Mouse (Mus musculus): ENCODE results near the gene Kcnmb2. TPM values are rescaled to one million over a fixed set of nuclear protein-coding genes. Genes with fewer than 3 reads are reported as not detected.

Kcnmb2 gene
- polyA plus RNA-seq, 1 experiment from 2014 or later: 0.61 TPM

DNA sequence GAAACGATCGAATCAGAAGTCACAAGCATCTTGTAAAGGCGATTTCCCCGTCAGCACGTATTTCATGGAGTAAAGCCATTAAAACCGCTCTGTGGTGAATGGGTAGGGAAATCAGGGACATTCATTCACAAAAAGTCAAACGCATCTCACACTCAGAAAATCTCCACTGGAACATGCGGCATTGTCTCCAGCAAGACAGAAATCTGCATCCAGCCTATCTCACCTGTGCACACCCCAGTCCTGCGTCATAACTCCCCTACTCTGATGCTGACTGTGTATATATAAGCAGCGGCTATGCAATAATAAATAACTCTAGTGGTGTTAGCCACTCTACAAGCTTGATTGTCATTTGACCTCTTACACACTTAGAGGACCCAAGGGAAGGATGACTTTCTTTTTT, 199.1 kb downstream of the Kcnmb2 start:
- H3K4me1 ChIP-seq (ENCODE audit: control insufficient read depth in 2 of 2, insufficient read depth in 2 of 2, low read length in 2 of 2): no peaks in the 10 kb centered on the region
- H3K4me2 ChIP-seq (ENCODE audit: low read length): no peak overlapping the region
- H3K9me3 ChIP-seq (ENCODE audit: control insufficient read depth, low read length): no peaks in the 10 kb centered on the region
- no peak overlapping the region for H3K9ac ChIP-seq (ENCODE audit: low read length)
- no peaks in the 10 kb centered on the region for H3K27me3 ChIP-seq (ENCODE audit: control insufficient read depth, insufficient read depth, low read length)
- H3K27ac ChIP-seq (replicated peaks in 1 of 2; ENCODE audit: control insufficient read depth in 1 of 2, insufficient read depth in 1 of 2, low read depth in 2 of 2, low read length in 2 of 2): no peak overlapping the region
- no peaks in the 10 kb centered on the region for H3K36me3 ChIP-seq (ENCODE audit: control insufficient read depth, insufficient read depth, low read length)
- no peak for ATAC-seq (ENCODE audit: insufficient number of reproducible peaks, insufficient read depth, low FRiP score, low read depth)
- WGBS: 86% methylated on average over 10 of the region's 10 CpGs
- H3K4me3 ChIP-seq (ENCODE audit: control insufficient read depth in 1 of 2, insufficient read depth in 1 of 2, low read depth in 1 of 2, low read length in 2 of 2): no peak overlapping the region

DNA sequence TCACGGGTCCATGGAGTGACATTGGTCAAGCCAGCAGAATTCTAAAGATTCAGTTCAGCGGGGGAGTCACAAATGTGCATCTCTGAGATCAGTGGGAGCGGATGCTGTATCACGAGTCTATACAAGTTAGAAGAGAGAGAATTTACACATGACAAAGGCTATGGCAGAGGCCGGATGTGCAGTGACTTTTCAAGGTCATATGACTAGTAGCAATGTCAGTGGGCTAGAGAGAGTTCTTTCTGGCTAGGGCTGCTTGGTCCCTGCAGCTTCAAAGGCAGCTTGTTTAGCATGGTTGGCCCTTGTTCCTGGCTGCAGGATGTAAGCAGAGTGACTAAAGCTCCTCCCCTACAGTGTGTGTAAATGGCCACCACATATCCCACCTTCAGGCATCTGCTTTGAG, 217.5 kb downstream of the Kcnmb2 start:
- H3K4me3 ChIP-seq (ENCODE audit: control insufficient read depth in 1 of 2, insufficient read depth in 1 of 2, low read depth in 1 of 2, low read length in 2 of 2): no peak overlapping the region
- no peaks in the 10 kb centered on the region for H3K36me3 ChIP-seq (ENCODE audit: control insufficient read depth, insufficient read depth, low read length)
- H3K27me3 ChIP-seq (ENCODE audit: control insufficient read depth, insufficient read depth, low read length): no peaks in the 10 kb centered on the region
- H3K9me3 ChIP-seq (ENCODE audit: control insufficient read depth, low read length): no peaks in the 10 kb centered on the region
- no peak overlapping the region for H3K4me2 ChIP-seq (ENCODE audit: low read length)
- H3K4me1 ChIP-seq (ENCODE audit: control insufficient read depth in 2 of 2, insufficient read depth in 2 of 2, low read length in 2 of 2): no peaks in the 10 kb centered on the region
- H3K27ac ChIP-seq (replicated peaks in 1 of 2; ENCODE audit: control insufficient read depth in 1 of 2, insufficient read depth in 1 of 2, low read depth in 2 of 2, low read length in 2 of 2): no peak overlapping the region
- WGBS: 71% methylated on average over 5 of the region's 5 CpGs
- no peak overlapping the region for H3K9ac ChIP-seq (ENCODE audit: low read length)
- no peak for ATAC-seq (ENCODE audit: insufficient number of reproducible peaks, insufficient read depth, low FRiP score, low read depth)

DNA sequence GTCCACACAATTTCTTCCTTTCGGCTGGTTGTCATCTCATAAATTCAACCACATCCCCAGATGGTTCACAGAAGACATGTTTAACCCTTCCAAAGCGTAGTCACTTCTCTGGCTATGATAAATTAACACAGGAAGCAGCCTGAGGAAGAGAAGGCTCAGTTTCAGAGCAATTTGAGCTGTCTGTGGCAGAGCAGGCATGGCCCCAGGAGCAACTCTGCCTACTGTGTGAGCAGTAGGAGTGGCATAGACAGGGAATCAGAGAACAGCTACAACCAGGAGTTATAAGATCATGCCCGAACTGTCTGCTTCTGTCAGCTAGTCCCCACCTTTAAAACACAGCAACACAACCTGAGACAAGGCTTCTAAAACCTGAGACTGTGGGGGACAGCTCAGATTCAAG, 219.4 kb downstream of the Kcnmb2 start:
- H3K4me2 ChIP-seq (ENCODE audit: low read length): no peak overlapping the region
- no peak overlapping the region for H3K9ac ChIP-seq (ENCODE audit: low read length)
- H3K27ac ChIP-seq (replicated peaks in 1 of 2; ENCODE audit: control insufficient read depth in 1 of 2, insufficient read depth in 1 of 2, low read depth in 2 of 2, low read length in 2 of 2): no peak overlapping the region
- no peaks in the 10 kb centered on the region for H3K36me3 ChIP-seq (ENCODE audit: control insufficient read depth, insufficient read depth, low read length)
- no peaks in the 10 kb centered on the region for H3K27me3 ChIP-seq (ENCODE audit: control insufficient read depth, insufficient read depth, low read length)
- 74% methylated on average over 3 of the region's 3 CpGs for WGBS
- H3K4me3 ChIP-seq (ENCODE audit: control insufficient read depth in 1 of 2, insufficient read depth in 1 of 2, low read depth in 1 of 2, low read length in 2 of 2): no peak overlapping the region
- H3K9me3 ChIP-seq (ENCODE audit: control insufficient read depth, low read length): no peaks in the 10 kb centered on the region
- no peaks in the 10 kb centered on the region for H3K4me1 ChIP-seq (ENCODE audit: control insufficient read depth in 2 of 2, insufficient read depth in 2 of 2, low read length in 2 of 2)
- ATAC-seq (ENCODE audit: insufficient number of reproducible peaks, insufficient read depth, low FRiP score, low read depth): no peak

DNA sequence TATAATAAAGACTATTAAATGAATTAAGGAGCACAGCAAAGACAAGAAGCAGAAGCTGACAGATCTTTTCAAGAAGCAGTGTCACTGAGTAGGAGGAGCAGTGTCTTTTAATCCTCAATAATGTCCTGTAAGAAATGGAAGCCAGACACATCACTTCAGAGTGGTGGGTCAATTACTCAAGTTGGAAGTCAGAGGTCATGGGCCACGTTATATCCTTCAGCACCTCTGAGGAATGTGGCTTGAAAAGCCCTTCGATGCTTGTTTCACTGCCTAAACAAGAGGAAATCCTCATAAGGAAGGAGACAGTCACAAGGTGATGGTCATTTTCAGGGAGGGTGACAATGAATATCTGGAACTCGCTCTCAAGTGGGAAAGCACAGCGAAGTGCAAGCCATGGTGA, 223.1 kb downstream of the Kcnmb2 start:
- WGBS: 61% methylated on average over 4 of the region's 4 CpGs
- no peaks in the 10 kb centered on the region for H3K9me3 ChIP-seq (ENCODE audit: control insufficient read depth, low read length)
- no peak overlapping the region for H3K27ac ChIP-seq (replicated peaks in 1 of 2; ENCODE audit: control insufficient read depth in 1 of 2, insufficient read depth in 1 of 2, low read depth in 2 of 2, low read length in 2 of 2)
- no peak overlapping the region for H3K9ac ChIP-seq (ENCODE audit: low read length)
- H3K4me2 ChIP-seq (ENCODE audit: low read length): no peak overlapping the region
- no peak for ATAC-seq (ENCODE audit: insufficient number of reproducible peaks, insufficient read depth, low FRiP score, low read depth)
- no peaks in the 10 kb centered on the region for H3K27me3 ChIP-seq (ENCODE audit: control insufficient read depth, insufficient read depth, low read length)
- no peaks in the 10 kb centered on the region for H3K4me1 ChIP-seq (ENCODE audit: control insufficient read depth in 2 of 2, insufficient read depth in 2 of 2, low read length in 2 of 2)
- H3K36me3 ChIP-seq (ENCODE audit: control insufficient read depth, insufficient read depth, low read length): no peaks in the 10 kb centered on the region
- H3K4me3 ChIP-seq (ENCODE audit: control insufficient read depth in 1 of 2, insufficient read depth in 1 of 2, low read depth in 1 of 2, low read length in 2 of 2): no peak overlapping the region

DNA sequence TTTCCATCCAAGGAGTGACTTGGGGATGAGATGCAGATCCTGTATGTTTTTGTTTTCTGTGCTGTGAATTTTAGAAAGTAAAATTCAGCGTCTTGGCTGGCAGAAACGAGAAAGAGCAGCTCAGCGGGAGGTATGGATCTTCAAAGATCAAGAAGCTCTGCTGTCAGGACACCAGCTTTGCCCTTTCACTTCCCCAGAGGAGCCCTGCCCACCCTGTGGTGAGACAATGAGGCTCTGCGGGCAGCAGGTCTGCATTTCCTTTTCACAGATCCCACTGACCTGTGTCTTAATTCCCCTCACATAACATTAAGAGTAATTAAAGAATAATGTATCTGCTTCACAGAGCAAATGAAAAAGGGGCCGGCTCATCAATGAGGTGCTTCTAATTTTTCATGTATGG, 226.1 kb downstream of the Kcnmb2 start:
- no peaks in the 10 kb centered on the region for H3K9me3 ChIP-seq (ENCODE audit: control insufficient read depth, low read length)
- no peaks in the 10 kb centered on the region for H3K36me3 ChIP-seq (ENCODE audit: control insufficient read depth, insufficient read depth, low read length)
- H3K4me1 ChIP-seq (ENCODE audit: control insufficient read depth in 2 of 2, insufficient read depth in 2 of 2, low read length in 2 of 2): no peaks in the 10 kb centered on the region
- no peak overlapping the region for H3K9ac ChIP-seq (ENCODE audit: low read length)
- WGBS: 10% methylated on average over 5 of the region's 5 CpGs
- H3K27ac ChIP-seq (replicated peaks in 1 of 2; ENCODE audit: control insufficient read depth in 1 of 2, insufficient read depth in 1 of 2, low read depth in 2 of 2, low read length in 2 of 2): no peak overlapping the region
- no peak overlapping the region for H3K4me3 ChIP-seq (ENCODE audit: control insufficient read depth in 1 of 2, insufficient read depth in 1 of 2, low read depth in 1 of 2, low read length in 2 of 2)
- no peak overlapping the region for H3K4me2 ChIP-seq (ENCODE audit: low read length)
- no peak for ATAC-seq (ENCODE audit: insufficient number of reproducible peaks, insufficient read depth, low FRiP score, low read depth)
- no peaks in the 10 kb centered on the region for H3K27me3 ChIP-seq (ENCODE audit: control insufficient read depth, insufficient read depth, low read length)

DNA sequence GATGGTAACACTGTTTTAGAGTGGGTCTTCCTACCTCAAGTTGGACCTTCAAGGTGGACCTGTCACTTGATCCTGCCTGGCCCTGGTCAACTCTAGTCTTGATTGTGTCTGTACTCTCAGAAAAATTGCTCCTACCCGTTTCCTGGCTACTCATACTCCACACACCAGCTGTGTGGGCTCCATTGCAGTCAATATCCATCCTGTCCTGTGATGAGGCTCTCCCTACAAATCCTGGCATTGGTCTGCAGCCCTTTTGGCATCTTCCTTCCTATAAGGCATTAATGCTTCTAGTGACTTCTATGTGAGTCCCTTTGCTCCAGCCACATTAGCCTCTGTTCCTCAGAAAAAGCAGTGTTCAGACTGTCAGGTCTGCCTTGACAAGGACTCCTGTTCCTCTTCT, 228.4 kb downstream of the Kcnmb2 start:
- Histone ChIP-seq H3K9me3 (ENCODE audit: control insufficient read depth, low read length) (no peaks in the 10 kb centered on the region), H3K27me3 (ENCODE audit: control insufficient read depth, insufficient read depth, low read length) (no peaks in the 10 kb centered on the region), H3K27ac (replicated peaks in 1 of 2; ENCODE audit: control insufficient read depth in 1 of 2, insufficient read depth in 1 of 2, low read depth in 2 of 2, low read length in 2 of 2) (no peak overlapping the region), H3K4me3 (ENCODE audit: control insufficient read depth in 1 of 2, insufficient read depth in 1 of 2, low read depth in 1 of 2, low read length in 2 of 2) (no peak overlapping the region), H3K4me2 (ENCODE audit: low read length) (no peak overlapping the region), H3K4me1 (ENCODE audit: control insufficient read depth in 2 of 2, insufficient read depth in 2 of 2, low read length in 2 of 2) (no peaks in the 10 kb centered on the region), H3K36me3 (ENCODE audit: control insufficient read depth, insufficient read depth, low read length) (no peaks in the 10 kb centered on the region), H3K9ac (ENCODE audit: low read length) (no peak overlapping the region)
- whole genome bisulfite sequencing: 46% methylated on average over 1 of the region's 1 CpGs
- no peak for ATAC-seq (ENCODE audit: insufficient number of reproducible peaks, insufficient read depth, low FRiP score, low read depth)

DNA sequence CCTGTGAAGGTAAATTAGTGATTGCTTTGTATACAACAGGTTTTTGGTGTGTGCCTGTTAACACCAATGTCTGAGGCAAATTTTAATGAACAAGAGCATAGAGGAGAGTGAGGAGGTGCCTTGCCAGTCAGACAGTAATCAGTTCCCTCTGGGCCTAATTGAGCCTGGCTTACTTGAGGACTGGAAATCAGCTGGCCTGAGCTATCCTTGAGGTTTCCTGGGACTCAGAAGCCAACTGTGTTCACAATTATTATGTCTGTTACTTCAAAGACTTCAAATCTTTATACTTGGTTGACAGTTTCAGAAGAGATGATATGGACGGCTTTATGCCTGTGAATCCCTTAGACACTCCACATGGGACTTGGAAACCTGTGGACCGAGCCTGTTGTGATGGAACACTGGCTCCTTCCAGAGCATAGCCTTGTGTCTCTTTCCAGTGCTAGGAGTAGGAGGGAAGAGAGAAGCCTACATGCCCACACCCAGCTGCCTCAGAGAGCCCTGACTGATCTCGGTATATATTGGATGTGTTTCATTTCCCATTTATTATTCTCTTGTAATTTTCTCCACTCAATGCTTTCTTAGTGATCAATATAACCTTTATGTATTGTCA, 230.2 kb downstream of the Kcnmb2 start:
- no peak for ATAC-seq (ENCODE audit: insufficient number of reproducible peaks, insufficient read depth, low FRiP score, low read depth)
- no peaks in the 10 kb centered on the region for H3K4me1 ChIP-seq (ENCODE audit: control insufficient read depth in 2 of 2, insufficient read depth in 2 of 2, low read length in 2 of 2)
- H3K9ac ChIP-seq (ENCODE audit: low read length): no peak overlapping the region
- H3K4me3 ChIP-seq (ENCODE audit: control insufficient read depth in 1 of 2, insufficient read depth in 1 of 2, low read depth in 1 of 2, low read length in 2 of 2): no peak overlapping the region
- H3K27ac ChIP-seq (replicated peaks in 1 of 2; ENCODE audit: control insufficient read depth in 1 of 2, insufficient read depth in 1 of 2, low read depth in 2 of 2, low read length in 2 of 2): no peak overlapping the region
- 77% methylated on average over 3 of the region's 3 CpGs for WGBS
- no peaks in the 10 kb centered on the region for H3K27me3 ChIP-seq (ENCODE audit: control insufficient read depth, insufficient read depth, low read length)
- H3K36me3 ChIP-seq (ENCODE audit: control insufficient read depth, insufficient read depth, low read length): no peaks in the 10 kb centered on the region
- no peaks in the 10 kb centered on the region for H3K9me3 ChIP-seq (ENCODE audit: control insufficient read depth, low read length)
- H3K4me2 ChIP-seq (ENCODE audit: low read length): no peak overlapping the region

DNA sequence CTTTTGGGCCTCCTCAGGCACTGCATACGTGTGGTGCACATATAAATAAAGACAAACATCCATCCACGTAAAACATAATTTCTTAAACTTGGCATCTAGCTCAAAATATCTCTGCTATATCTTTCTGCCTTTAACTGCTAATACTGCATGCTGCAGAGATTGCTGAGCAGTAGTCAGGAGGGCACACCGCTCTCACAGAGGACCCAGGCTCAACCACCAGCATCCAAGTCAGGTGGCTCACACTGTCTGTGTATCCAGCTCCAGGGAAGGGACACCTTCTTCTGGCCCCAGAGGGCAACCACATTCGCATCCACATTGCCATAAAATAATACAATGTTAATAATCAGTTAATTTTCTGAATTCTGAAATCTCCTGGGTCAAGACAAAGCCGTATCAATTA, 241.9 kb downstream of the Kcnmb2 start:
- Histone ChIP-seq H3K9me3 (ENCODE audit: control insufficient read depth, low read length) (no peaks in the 10 kb centered on the region), H3K9ac (ENCODE audit: low read length) (no peak overlapping the region), H3K36me3 (ENCODE audit: control insufficient read depth, insufficient read depth, low read length) (no peaks in the 10 kb centered on the region), H3K27me3 (ENCODE audit: control insufficient read depth, insufficient read depth, low read length) (no peaks in the 10 kb centered on the region), H3K4me1 (ENCODE audit: control insufficient read depth in 2 of 2, insufficient read depth in 2 of 2, low read length in 2 of 2) (no peaks in the 10 kb centered on the region), H3K4me3 (ENCODE audit: control insufficient read depth in 1 of 2, insufficient read depth in 1 of 2, low read depth in 1 of 2, low read length in 2 of 2) (no peak overlapping the region), H3K4me2 (ENCODE audit: low read length) (no peak overlapping the region), H3K27ac (replicated peaks in 1 of 2; ENCODE audit: control insufficient read depth in 1 of 2, insufficient read depth in 1 of 2, low read depth in 2 of 2, low read length in 2 of 2) (no peak overlapping the region)
- WGBS: 88% methylated on average over 5 of the region's 5 CpGs
- ATAC-seq (ENCODE audit: insufficient number of reproducible peaks, insufficient read depth, low FRiP score, low read depth): no peak
